13 mouse cellular contexts compared by ENCODE assay signal in genomic region chr6:30579961-30580840, GRCm38 (mm10). TPM values are rescaled to one million over a fixed set of nuclear protein-coding genes. Genes with fewer than 3 reads are reported as not detected.
A peak's percentile ranks its signal among the peaks of the same experiment; 100 is the strongest.
DNase-seq lines count a peak whose midpoint lies in the region; ATAC-seq and TF ChIP-seq lines count a peak whose summit lies in the region.
"Had no signal": no experiment of that assay in that cellular context is flagged by ENCODE, and none has a peak within 500 bp of the region (broad histone marks: within the 10 kb centered on the region; RNA-seq: fewer than 3 reads in every experiment).

No protein-coding gene starts in this region.

- WGBS in forebrain, embryonic 14.5 days: 17% methylated on average over 17 of the region's 17 CpGs
- WGBS in limb, embryonic 14.5 days: 45% methylated on average over 17 of the region's 17 CpGs

- DNase-seq in right cerebral cortex, adult 18-20 months: peak; percentile 19
- DNase-seq in right cerebral cortex, postnatal 4 days: no peak
- DNase-seq in forebrain, embryonic 14.5 days (ENCODE audit: low spot score): peak; percentile 70
- no peak for DNase-seq in limb, embryonic 14.5 days (ENCODE audit: low spot score)
- no peak for DNase-seq in layer of hippocampus, postnatal 36 days
- no peak for DNase-seq in layer of hippocampus, adult 8-10 months (ENCODE audit: low spot score in 2 of 2)
- no peak for DNase-seq in c-Kit-positive CD71-positive TER-119-positive erythroid progenitor cells, embryonic 14.5 days (ENCODE audit: low spot score)
- DNase-seq: cerebellum, adult 9-10 months; thymus, postnatal 36 days had no signal

- peaks cover 18% of the 10 kb centered on the region for H3K4me1 ChIP-seq in forebrain, embryonic 14.5 days (ENCODE audit: control insufficient read depth, insufficient read depth, low read length)
- peaks cover 26% of the 10 kb centered on the region for H3K4me1 ChIP-seq in limb, embryonic 14.5 days (ENCODE audit: control insufficient read depth, insufficient read depth, low read length)
- H3K4me1 ChIP-seq: heart, embryonic 15.5 days; liver, embryonic 15.5 days had no signal

- peak; percentile 76 for ATAC-seq in forebrain, embryonic 14.5 days
- ATAC-seq in limb, embryonic 14.5 days (ENCODE audit: low FRiP score, low read depth): no peak

- peak overlapping the region; percentile 1; the same call in 1 of the 2 replicates for H3K9ac ChIP-seq in forebrain, embryonic 14.5 days (ENCODE audit: low read length)
- H3K9ac ChIP-seq in limb, embryonic 14.5 days (ENCODE audit: low read depth, low read length, severe bottlenecking): no peak overlapping the region
- H3K9ac ChIP-seq: heart, embryonic 15.5 days; liver, embryonic 15.5 days had no signal

- H3K27me3 ChIP-seq in forebrain, embryonic 14.5 days (replicated peaks; ENCODE audit: control insufficient read depth, insufficient read depth, low read length): no peaks in the 10 kb centered on the region
- H3K27me3 ChIP-seq in limb, embryonic 14.5 days (ENCODE audit: control insufficient read depth, insufficient read depth, low read length): no peaks in the 10 kb centered on the region
- H3K27me3 ChIP-seq: heart, embryonic 15.5 days; liver, embryonic 15.5 days had no signal

- no peak overlapping the region for H3K4me3 ChIP-seq in forebrain, embryonic 14.5 days (ENCODE audit: low read depth, low read length)
- H3K4me3 ChIP-seq in limb, embryonic 14.5 days (replicated peaks; ENCODE audit: low read length): no peak overlapping the region
- H3K4me3 ChIP-seq: heart, embryonic 15.5 days; liver, embryonic 15.5 days had no signal

- H3K36me3 ChIP-seq in forebrain, embryonic 14.5 days (ENCODE audit: control insufficient read depth, insufficient read depth, low read length): no peaks in the 10 kb centered on the region
- H3K36me3 ChIP-seq in limb, embryonic 14.5 days (ENCODE audit: control insufficient read depth, insufficient read depth, low read length): no peaks in the 10 kb centered on the region
- H3K36me3 ChIP-seq: heart, embryonic 15.5 days; liver, embryonic 15.5 days had no signal

- TF ChIP-seq POLR2A in limb, embryonic 14.5 days (IDR thresholded peaks at IDR 0.05; ENCODE audit: borderline replicate concordance, extremely low read depth, insufficient read depth, insufficient read length): no peak

- H3K9me3 ChIP-seq in forebrain, embryonic 14.5 days (replicated peaks; ENCODE audit: control insufficient read depth, low read length): no peaks in the 10 kb centered on the region
- no peaks in the 10 kb centered on the region for H3K9me3 ChIP-seq in limb, embryonic 14.5 days (ENCODE audit: control insufficient read depth, low read length)
- H3K9me3 ChIP-seq: heart, embryonic 15.5 days; liver, embryonic 15.5 days had no signal

- peak overlapping the region; percentile 30; the same call in 1 of the 2 replicates for H3K4me2 ChIP-seq in forebrain, embryonic 14.5 days (ENCODE audit: low read length)
- no peak overlapping the region for H3K4me2 ChIP-seq in limb, embryonic 14.5 days (replicated peaks; ENCODE audit: low read depth, low read length, severe bottlenecking)
- H3K4me2 ChIP-seq: heart, embryonic 15.5 days; liver, embryonic 15.5 days had no signal

- peak overlapping the region; percentile 86 for H3K27ac ChIP-seq in forebrain, embryonic 14.5 days (ENCODE audit: low read depth, low read length)
- peak overlapping the region; percentile 21; the same call in 1 of the 2 replicates for H3K27ac ChIP-seq in limb, embryonic 14.5 days (replicated peaks; ENCODE audit: low read depth, low read length)
- H3K27ac ChIP-seq: heart, embryonic 15.5 days; liver, embryonic 15.5 days had no signal

RNA-seq across cellular contexts. Expression of gene Cpa4, which starts 12.0 kb away (rescaled TPM):
- 2.3 and 2.8 TPM in 2 replicates for polyA plus RNA-seq in forebrain, embryonic 14.5 days (2014; fragmentation: Nextera tagmentation; extraction: Ambion mirVana)
- polyA plus RNA-seq in limb, embryonic 14.5 days (2012; rRNA removed): 4.4 and 5.4 TPM in 2 replicates
- 1.9 and 2.1 TPM in 2 replicates for polyA plus RNA-seq in limb, embryonic 14.5 days (2014; fragmentation: Nextera tagmentation; extraction: Ambion mirVana)
- not detected for total RNA-seq in layer of hippocampus, postnatal 36 days (2021)
- total RNA-seq in layer of hippocampus, adult 8-10 months (2022): under 1 TPM in 2 of 4 experiments, not detected in 2; 0.13 to 0.16 TPM
- total RNA-seq: ES-E14 had no signal
- polyA plus RNA-seq: small intestine, adult 2 months had no signal

RNA-seq across cellular contexts. Expression of gene Cpa5, which starts 30.6 kb away (rescaled TPM):
- 0.10 TPM in 2 replicates for polyA plus RNA-seq in forebrain, embryonic 14.5 days (2014; fragmentation: Nextera tagmentation; extraction: Ambion mirVana)
- polyA plus RNA-seq in limb, embryonic 14.5 days (2012; rRNA removed): 0.81 and 0.87 TPM in 2 replicates
- polyA plus RNA-seq in limb, embryonic 14.5 days (2014; fragmentation: Nextera tagmentation; extraction: Ambion mirVana): 0.57 and 0.99 TPM in 2 replicates
- not detected for total RNA-seq in layer of hippocampus, postnatal 36 days (2021)
- total RNA-seq in layer of hippocampus, adult 8-10 months (2022): not detected
- total RNA-seq: ES-E14 had no signal
- polyA plus RNA-seq: small intestine, adult 2 months had no signal

RNA-seq across cellular contexts. Expression of gene Cpa2, which starts 38.8 kb away (rescaled TPM):
- polyA plus RNA-seq in forebrain, embryonic 14.5 days (2014; fragmentation: Nextera tagmentation; extraction: Ambion mirVana): 4.5 and 5.4 TPM in 2 replicates
- polyA plus RNA-seq in limb, embryonic 14.5 days (2012; rRNA removed): 5.2 and 6.6 TPM in 2 replicates
- 5.3 and 6.5 TPM in 2 replicates for polyA plus RNA-seq in limb, embryonic 14.5 days (2014; fragmentation: Nextera tagmentation; extraction: Ambion mirVana)
- 1 to 10 TPM in 1 of 2 experiments, under 1 TPM in 1; 0.92 to 2.0 TPM for total RNA-seq in layer of hippocampus, postnatal 36 days (2021)
- 1 to 10 TPM; 1.4 to 2.5 (median 1.9) TPM for total RNA-seq in layer of hippocampus, adult 8-10 months (2022)

RNA-seq across cellular contexts. Expression of gene Cpa1, which starts 58.8 kb away (rescaled TPM):
- 0.58 and 1.5 TPM in 2 replicates for polyA plus RNA-seq in forebrain, embryonic 14.5 days (2014; fragmentation: Nextera tagmentation; extraction: Ambion mirVana)
- polyA plus RNA-seq in limb, embryonic 14.5 days (2012; rRNA removed): 1.4 and 2.8 TPM in 2 replicates
- 1.1 and 1.3 TPM in 2 replicates for polyA plus RNA-seq in limb, embryonic 14.5 days (2014; fragmentation: Nextera tagmentation; extraction: Ambion mirVana)
- total RNA-seq in layer of hippocampus, postnatal 36 days (2021): not detected
- total RNA-seq in layer of hippocampus, adult 8-10 months (2022): not detected
- total RNA-seq: ES-E14 had no signal

Comparison
In these comparisons a context has a peak if more than half of its experiments do, and no peak if none do; other contexts are left out.
1. DNase-seq: peak in right cerebral cortex, adult 18-20 months (single experiment) and forebrain, embryonic 14.5 days (single experiment); none in right cerebral cortex, postnatal 4 days (single experiment), limb, embryonic 14.5 days (single experiment), layer of hippocampus, postnatal 36 days (0 of 2), layer of hippocampus, adult 8-10 months (0 of 2) and c-Kit-positive CD71-positive TER-119-positive erythroid progenitor cells, embryonic 14.5 days (single experiment).